Mouse (Mus musculus) liver, postnatal 0 days (tissue): ENCODE measurements around the gene Rnf11.

Experiments
- CTCF ChIP-seq: sonication (generic); IDR thresholded peaks from 2 replicates; pipeline ENCODE4 v1.5.1; 2016; ENCODE audit warnings: antibody characterized with exemption, low read depth
- EP300 ChIP-seq: IDR thresholded peaks from 2 replicates; pipeline ENCODE4 v1.6.1; 2016; ENCODE audit warnings: antibody characterized with exemption, low read depth, mild to moderate bottlenecking

DNA sequence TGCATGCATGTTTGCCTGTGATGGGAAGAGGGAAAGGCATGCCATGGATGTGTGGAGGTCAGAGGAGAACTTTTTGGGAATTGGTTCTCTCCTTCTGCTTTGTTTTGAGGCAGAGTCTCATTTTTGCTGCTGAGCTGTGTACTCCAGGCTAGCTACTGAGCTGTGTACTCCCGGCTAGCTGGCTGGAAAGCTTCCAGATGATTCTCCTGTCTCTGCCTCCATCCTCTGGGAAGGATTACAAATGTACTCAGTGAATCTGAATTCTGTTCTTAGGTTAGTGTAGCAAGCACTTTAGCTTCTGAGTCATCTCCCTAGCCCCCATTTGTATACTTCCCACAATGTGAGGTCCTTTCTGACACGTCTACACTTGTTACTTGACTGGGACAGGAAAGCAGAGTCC lies 61.1 kb downstream of the Rnf11 start:
- TF ChIP-seq CTCF (no peak), EP300 (no peak)
